Mouse (Mus musculus): Measurements from ENCODE around the gene Dtx3l.

DNA sequence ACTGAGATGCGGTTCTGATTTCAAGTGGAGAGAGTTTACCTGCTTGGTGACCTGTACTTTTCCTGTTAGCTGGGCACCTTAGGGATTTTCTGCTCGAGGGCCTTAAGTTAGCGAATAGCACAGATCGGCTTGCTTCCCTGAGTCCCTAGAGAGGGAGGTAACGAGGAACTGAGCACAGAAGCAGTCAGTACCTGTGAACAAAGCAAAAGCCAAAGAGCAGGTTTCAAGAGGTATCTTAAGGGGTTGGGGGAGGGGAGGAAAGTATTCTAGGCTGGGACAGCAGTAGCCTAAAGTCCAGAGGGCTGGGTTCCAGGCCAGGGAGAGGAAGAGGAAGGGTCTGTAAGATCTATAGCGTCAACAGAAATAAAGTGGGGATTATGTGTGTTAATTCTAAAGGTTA lies 310 bp upstream of the Dtx3l start:
- TF ChIP-seq NANOG (IDR thresholded peaks at IDR 0.05; ENCODE audit: borderline replicate concordance, low read length) (no peak), CTCF (conservative IDR thresholded peaks at IDR 0.05; ENCODE audit: low read length) (no peak), POU5F1 (IDR thresholded peaks at IDR 0.05; ENCODE audit: borderline replicate concordance, low read length) (no peak)
